Mouse (Mus musculus) B cell, adult (primary cell): Measurements from ENCODE around the gene Calcoco2. TPM values are rescaled to one million over a fixed set of nuclear protein-coding genes. Genes with fewer than 3 reads are reported as not detected.

ENCODE experiments used
- total RNA-seq: library from RNA; stranded (reverse); gene quantifications from 4 replicates; pipeline ENCODE4 v1.2.4, GENCODE M21; 2023; ENCODE audit not compliant: inconsistent age

Gene Calcoco2
- total RNA-seq, result not detected in 4 replicates

DNA sequence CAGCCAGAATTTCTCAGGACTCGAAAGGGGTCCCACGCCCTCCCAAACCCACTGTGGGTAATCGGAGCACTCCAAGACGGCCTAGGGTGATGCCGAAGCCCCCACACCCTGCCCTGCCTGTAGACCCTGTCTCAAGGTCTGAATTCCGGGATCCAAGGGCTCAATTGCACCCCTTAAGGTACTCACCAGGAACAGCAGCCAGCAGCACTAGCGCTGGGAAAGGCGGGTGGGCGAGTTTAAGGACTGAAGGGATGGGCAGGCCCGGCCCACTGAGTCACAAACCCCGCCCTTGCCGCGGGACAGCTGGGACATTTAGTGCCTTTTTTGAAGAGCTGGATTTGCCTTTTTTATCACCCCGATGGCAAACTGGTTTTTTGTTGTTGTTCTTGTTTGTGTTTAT is at the start of gene Calcoco2:
Calcoco2 (minus strand) TSS at position 214 of the 400 bp plus-strand sequence.

DNA sequence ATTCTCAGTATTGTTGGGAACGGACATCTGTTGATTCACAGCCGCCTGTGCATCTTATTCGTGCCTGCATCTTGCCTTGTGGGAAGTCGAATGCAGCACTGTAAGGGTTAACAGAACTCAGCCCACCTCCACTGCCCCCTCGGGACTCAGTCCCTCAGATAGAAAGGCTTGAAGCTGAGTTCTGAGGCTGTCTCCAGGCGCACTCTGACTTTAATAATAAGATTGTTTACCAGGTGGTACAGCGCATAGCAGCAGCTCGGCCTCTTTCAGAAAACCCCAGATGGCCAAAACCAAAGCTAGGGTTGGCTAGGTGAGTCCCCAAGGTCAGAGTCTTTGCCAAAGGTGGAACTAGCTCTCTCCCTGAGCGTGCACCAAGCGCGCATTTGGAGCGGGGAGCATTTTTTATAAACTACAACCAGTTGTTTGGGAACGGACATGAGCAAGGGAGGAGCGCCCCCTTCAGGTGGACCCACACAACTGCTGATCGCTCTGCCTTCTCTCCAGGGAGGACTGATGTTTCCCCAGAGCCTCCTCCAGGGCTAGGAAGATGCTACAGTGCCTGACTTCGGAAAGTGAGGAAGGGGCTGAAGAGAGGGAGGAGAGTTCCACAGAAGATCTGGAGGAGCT is 21.6 kb upstream of the Calcoco2 start, which contains the start of gene Ttll6:
Ttll6 (plus strand) TSS at position 548 of the 627 bp plus-strand sequence.

DNA sequence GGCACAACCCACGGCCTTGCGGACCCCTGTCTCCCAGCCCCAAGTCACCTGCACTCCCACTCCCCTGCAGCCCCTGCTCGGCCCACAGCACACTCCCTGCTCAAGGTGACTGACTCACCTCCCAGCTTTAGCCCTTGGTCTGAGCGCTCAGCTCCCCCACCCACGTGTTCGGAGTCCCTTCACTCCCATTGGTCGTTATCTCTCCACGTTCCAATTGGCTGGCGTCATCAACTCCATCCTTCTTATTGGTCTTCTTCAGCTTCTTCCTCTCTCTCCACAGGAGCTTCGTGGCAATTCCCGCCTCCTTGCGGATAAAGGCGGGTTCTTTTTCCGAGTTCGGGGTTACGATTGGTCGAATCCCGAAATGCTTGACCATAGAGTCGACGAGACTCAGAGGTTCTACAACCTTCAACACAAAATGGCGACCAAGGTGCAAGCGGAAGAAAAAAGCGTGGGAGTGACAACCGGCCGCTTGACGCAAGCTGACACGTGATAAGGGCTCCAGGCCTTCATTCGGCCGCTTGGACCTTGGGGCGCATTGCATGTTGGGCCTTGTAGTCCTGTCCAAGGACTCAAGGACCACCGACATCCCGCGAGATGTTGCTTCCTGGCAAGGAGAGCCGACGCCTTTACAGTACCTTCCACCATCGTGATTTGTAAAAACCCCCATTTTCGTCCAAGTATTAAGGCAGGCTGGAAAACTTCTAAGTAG is 36.1 kb downstream of the Calcoco2 start, which contains the start of gene Atp5g1:
Atp5g1 (minus strand) TSS at position 162 of the 712 bp plus-strand sequence.

DNA sequence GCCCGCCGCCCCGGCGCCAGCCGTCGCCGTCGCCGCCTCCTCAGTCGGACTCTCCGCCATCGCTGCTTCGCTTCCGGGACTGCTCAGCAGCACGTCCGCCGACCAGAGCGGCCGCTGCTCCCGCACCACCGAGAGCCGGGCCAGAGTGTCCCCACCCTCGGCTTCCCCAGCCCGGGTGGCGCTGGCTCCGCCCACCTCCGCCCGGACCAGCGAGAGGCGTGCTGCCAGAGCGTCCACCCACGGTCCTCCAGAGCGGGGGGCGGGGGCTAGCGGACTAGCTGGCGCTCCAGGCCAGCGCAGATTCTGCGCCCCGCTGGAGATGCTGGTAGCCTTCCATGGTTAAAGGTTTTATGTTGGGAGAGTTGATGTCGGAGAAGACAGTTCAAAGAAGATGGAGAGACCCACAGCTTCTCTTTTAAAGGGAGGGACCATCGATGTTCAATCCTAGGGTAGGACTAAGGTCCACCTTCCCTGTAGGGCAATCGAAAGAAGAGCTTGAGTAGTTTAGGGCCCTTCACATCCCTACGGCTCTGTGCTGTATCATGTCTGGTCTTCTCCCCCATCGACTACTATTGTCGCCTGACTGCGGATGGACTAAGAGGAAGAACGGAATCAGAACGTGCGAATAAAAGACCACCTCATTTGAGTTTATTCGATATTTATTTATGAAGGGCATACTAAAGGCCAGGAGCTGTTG is 46.4 kb downstream of the Calcoco2 start, which contains the start of gene Ube2z:
Ube2z (minus strand) TSS at position 174 of the 697 bp plus-strand sequence.

Other genes with a start within 250 kb of the Calcoco2 start
- gene B4galnt2, start 197.1 kb downstream of the Calcoco2 start, total RNA-seq, result 0.90 to 1.3 TPM (median 1.2 TPM) in 3 of 4 replicates, not detected in the other
- not detected in 4 replicates for gene Igf2bp1, start 106.0 kb downstream of the Calcoco2 start, total RNA-seq
- not detected in 4 replicates for gene Gip, start 87.4 kb downstream of the Calcoco2 start, total RNA-seq
- 56.9 to 67.6 TPM (median 63.2 TPM) in 4 replicates for gene Snf8, start 77.1 kb downstream of the Calcoco2 start, total RNA-seq
- 48.9 to 53.1 TPM (median 49.5 TPM) in 4 replicates for gene Ube2z, start 46.6 kb downstream of the Calcoco2 start, total RNA-seq
- 96.5 to 132 TPM (median 104 TPM) in 4 replicates for gene Atp5g1, start 36.3 kb downstream of the Calcoco2 start, total RNA-seq
- not detected in 4 replicates for gene Ttll6, start 21.8 kb upstream of the Calcoco2 start, total RNA-seq
- not detected in 4 replicates for gene Hoxb13, start 82.4 kb upstream of the Calcoco2 start, total RNA-seq
- not detected in 4 replicates for gene Hoxb9, start 159.5 kb upstream of the Calcoco2 start, total RNA-seq
- gene Hoxb8, start 169.9 kb upstream of the Calcoco2 start, total RNA-seq, result not detected in 4 replicates
- not detected in 4 replicates for gene Hoxb7, start 174.7 kb upstream of the Calcoco2 start, total RNA-seq
- gene Hoxb6, start 180.5 kb upstream of the Calcoco2 start, total RNA-seq, result not detected in 4 replicates
- gene Hoxb5, start 191.4 kb upstream of the Calcoco2 start, total RNA-seq, result not detected in 4 replicates
- 1.6 to 2.9 TPM (median 2.5 TPM) in 4 replicates for gene Hoxb4, start 206.3 kb upstream of the Calcoco2 start, total RNA-seq
- gene Hoxb3, start 211.4 kb upstream of the Calcoco2 start, total RNA-seq, result 0.26 to 0.36 TPM in 2 of 4 replicates, not detected in the others
- gene Hoxb2, start 238.6 kb upstream of the Calcoco2 start, total RNA-seq, result not detected in 4 replicates